ENCODE assay signal across 24 mouse cellular contexts in the genomic region with DNA sequence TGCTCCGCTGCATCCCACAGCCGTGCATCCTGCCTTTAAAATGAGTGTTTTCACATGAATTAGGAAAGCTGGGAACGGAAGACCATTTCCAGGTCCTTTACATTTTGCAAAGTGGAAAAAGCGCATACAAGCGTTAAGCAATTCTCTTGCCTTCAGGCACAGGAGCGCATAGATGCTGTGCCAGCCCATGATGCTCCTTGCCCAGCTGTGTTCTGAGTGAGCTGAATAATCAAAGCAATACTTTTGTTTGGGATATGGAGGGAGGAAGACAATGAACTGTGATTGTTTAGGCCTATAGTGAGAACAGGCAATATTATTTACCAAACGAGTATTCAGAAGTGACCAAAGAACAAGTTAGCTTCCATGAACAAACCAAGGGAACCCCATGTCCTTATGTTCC. TPM values are rescaled to one million over a fixed set of nuclear protein-coding genes. Genes with fewer than 3 reads are reported as not detected.
A peak's percentile ranks its signal among the peaks of the same experiment; 100 is the strongest.
DNase-seq lines count a peak whose midpoint lies in the region; TF ChIP-seq lines count a peak whose summit lies in the region.
"Had no signal": no experiment of that assay in that cellular context is flagged by ENCODE, and none has a peak within 500 bp of the region (broad histone marks: within the 10 kb centered on the region; RNA-seq: fewer than 3 reads in every experiment).

No protein-coding gene starts in this region.

- H3K4me3 ChIP-seq in cerebellum, adult 2 months (replicated peaks; ENCODE audit: insufficient read depth, low read depth, low read length) = no peak overlapping the region
- H3K4me3 ChIP-seq: embryonic facial prominence, embryonic 10.5 days; embryonic facial prominence, embryonic 12.5 days; forebrain, embryonic 13.5 days; forebrain, embryonic 15.5 days had no signal

- 0 out of 2 replicates have a peak overlapping the region, but pooled peaks have one; percentile 14 for H3K27ac ChIP-seq in cerebellum, adult 2 months (ENCODE audit: insufficient read depth, low read length)
- H3K27ac ChIP-seq: embryonic facial prominence, embryonic 10.5 days; embryonic facial prominence, embryonic 12.5 days; forebrain, embryonic 13.5 days; forebrain, embryonic 15.5 days had no signal

- no peak for DNase-seq in cerebellum, adult 2 months
- DNase-seq in cerebellum, postnatal 10 days = no peak
- peak; percentile 48 for DNase-seq in layer of hippocampus, adult 11-12 months (ENCODE audit: low spot score)
- DNase-seq in layer of hippocampus, adult 9-10 months (ENCODE audit: low spot score) = no peak
- DNase-seq in layer of hippocampus, adult 9-11 months = peak; percentile 76
- no peak for DNase-seq in layer of hippocampus, postnatal 10 days (ENCODE audit: low spot score in 2 of 2)
- peak; percentile 77 for DNase-seq in brain, adult 2 months (ENCODE audit: low read depth, low spot score)
- no peak for DNase-seq in thymus, postnatal 4 days
- DNase-seq: adrenal gland, adult 8-10 months; adrenal gland, postnatal 14 days; adrenal gland, postnatal 36 days; B cell, adult 2 months; cerebellum, adult 11 months; cerebellum, adult 18-20 months; cerebellum, adult 9-10 months; cerebellum, postnatal 14 days; cerebellum, postnatal 36 days; forebrain, postnatal 0 days had no signal

- 93% methylated on average over 7 of the region's 7 CpGs for WGBS in cerebellum, adult 2 months

- no peak for TF ChIP-seq CTCF in cerebellum, adult 2 months (IDR thresholded peaks at IDR 0.05; ENCODE audit: borderline replicate concordance, insufficient read depth, low read depth, low read length)

- no peak for TF ChIP-seq POLR2A in cerebellum, adult 2 months (IDR thresholded peaks at IDR 0.05; ENCODE audit: borderline replicate concordance, insufficient read depth, low read length)

- no peaks in the 10 kb centered on the region for H3K27me3 ChIP-seq in cerebellum, adult 2 months (ENCODE audit: control insufficient read depth, insufficient read depth, low read length)
- H3K27me3 ChIP-seq: CH12.LX; embryonic facial prominence, embryonic 12.5 days; forebrain, embryonic 13.5 days; forebrain, embryonic 15.5 days; Patski had no signal

- H3K4me1 ChIP-seq in cerebellum, adult 2 months (ENCODE audit: control insufficient read depth, insufficient read depth, low read length) = peaks cover 16% of the 10 kb centered on the region
- H3K4me1 ChIP-seq: embryonic facial prominence, embryonic 12.5 days; forebrain, embryonic 13.5 days; forebrain, embryonic 15.5 days had no signal

RNA-seq across cellular contexts. Expression of gene Adi1, which starts 15.7 kb away (rescaled TPM):
- polyA plus RNA-seq in cerebellum, adult 2 months (2012; rRNA removed) = 60.5 and 67.3 TPM in 2 replicates
- total RNA-seq in layer of hippocampus, postnatal 10 days (2021) = 10 to 100 TPM; 15.5 to 18.4 TPM

RNA-seq across cellular contexts. Expression of gene Rnaseh1, which starts 41.3 kb away (rescaled TPM):
- 17.5 and 19.6 TPM in 2 replicates for polyA plus RNA-seq in cerebellum, adult 2 months (2012; rRNA removed)
- 10 to 100 TPM; 11.8 to 15.4 TPM for total RNA-seq in layer of hippocampus, postnatal 10 days (2021)

RNA-seq across cellular contexts. Expression of gene Rps7, which starts 55.0 kb away (rescaled TPM):
- polyA plus RNA-seq in cerebellum, adult 2 months (2012; rRNA removed) = 299 and 310 TPM in 2 replicates
- total RNA-seq in layer of hippocampus, postnatal 10 days (2021) = 100 to 1,000 TPM; 333 to 335 TPM

RNA-seq across cellular contexts. Expression of gene Trappc12, which starts 59.5 kb away (rescaled TPM):
- polyA plus RNA-seq in cerebellum, adult 2 months (2012; rRNA removed) = 49.4 and 50.8 TPM in 2 replicates
- total RNA-seq in layer of hippocampus, postnatal 10 days (2021) = 10 to 100 TPM; 45.6 to 47.0 TPM

Comparison
In these comparisons a context has a peak if more than half of its experiments do, and no peak if none do; other contexts are left out.
1. DNase-seq: peak in layer of hippocampus, adult 11-12 months (single experiment), layer of hippocampus, adult 9-11 months (single experiment) and brain, adult 2 months (single experiment); none in cerebellum, adult 2 months (0 of 2), cerebellum, postnatal 10 days (0 of 2), layer of hippocampus, adult 9-10 months (single experiment), layer of hippocampus, postnatal 10 days (0 of 2) and thymus, postnatal 4 days (single experiment).